Mouse (Mus musculus) cerebellum, adult 2 months (tissue): ENCODE measurements around the gene Bspry.

Experiments
- CTCF ChIP-seq: fragments of 200-500 bp; IDR thresholded peaks from 2 replicates; pipeline ENCODE4 v1.5.1; 2011; ENCODE audit warnings: low read depth, mild to moderate bottlenecking, control low read depth, low read length, moderate library complexity, borderline replicate concordance; ENCODE audit not compliant: insufficient read depth
- POLR2A ChIP-seq: fragments of 200-500 bp; IDR thresholded peaks from 2 replicates; pipeline ENCODE4 v1.6.1; 2011; ENCODE audit warnings: low read length, control low read depth, borderline replicate concordance; ENCODE audit not compliant: insufficient read depth

DNA sequence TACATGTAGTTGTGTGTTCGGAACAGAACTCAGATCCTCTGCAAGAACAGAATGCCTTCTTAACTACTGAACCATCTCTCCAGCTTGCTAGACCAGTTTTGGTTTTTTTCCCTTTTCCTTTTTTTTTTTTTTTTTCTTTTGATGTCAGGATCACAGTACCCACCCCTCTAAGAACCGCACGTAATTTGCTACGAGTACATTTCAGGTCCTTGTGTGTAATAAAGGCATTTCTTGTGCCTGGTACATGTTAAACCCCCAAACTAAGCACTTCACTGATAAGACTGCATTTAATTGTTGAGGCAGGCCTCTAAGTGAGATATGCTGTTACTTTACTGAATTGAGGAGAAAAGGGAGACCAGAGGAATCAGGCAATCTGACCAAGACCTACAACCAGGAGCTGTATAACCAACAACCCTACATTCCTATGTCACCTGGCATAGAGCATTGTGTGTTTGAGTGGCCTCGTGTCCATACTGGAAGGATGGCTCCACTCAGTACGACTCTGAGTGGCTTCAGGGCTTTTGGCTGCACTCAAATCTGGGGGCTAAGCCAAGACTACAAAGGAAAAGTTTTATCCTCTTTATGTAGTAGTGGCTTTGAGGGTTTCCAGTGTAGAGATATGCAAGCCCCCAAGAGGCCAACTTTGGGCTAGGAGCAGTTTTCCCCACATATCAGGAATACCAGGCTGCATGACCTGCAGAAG is 2.2 kb upstream of the Bspry start:
- TF ChIP-seq CTCF = no peak
- no peak for TF ChIP-seq POLR2A
